Mouse (Mus musculus) gastrocnemius, postnatal 36 days (tissue): Measurements from ENCODE around the gene Pi4k2a. TPM values are rescaled to one million over a fixed set of nuclear protein-coding genes. Genes with fewer than 3 reads are reported as not detected.

Source experiments
- DNase-seq, 2 experiments: peaks; one replicate each; pipeline ENCODE4 v3.0.0; 2022
- intact Hi-C: fragments of 180-260 bp; cut with DNase I; formaldehyde crosslinking; loops from one replicate; pipeline ENCODE4 v1.15.1; 2025
- long read RNA-seq, 2 experiments: library from polyadenylated mRNA; stranded (forward); transcript quantifications; one replicate each; pipeline ENCODE4 v2.0.0; 2021
- total RNA-seq, 2 experiments: library from RNA; stranded (reverse); gene quantifications; 2 replicates each; pipeline ENCODE4 v1.2.3; 2021

Pi4k2a gene
- total RNA-seq, result 10 to 100 TPM; 11.0 to 14.1 TPM
- long read RNA-seq, experiment 1, transcript Pi4k2a-202 (10 exons, 1,939 nt), result major isoform, 5 of 19 reads
- long read RNA-seq, experiment 1, partial matches to known transcripts, result 1 of 19 reads
- long read RNA-seq, experiment 1, other reads (novel, unspliced or antisense), result 13 of 19 reads
- long read RNA-seq, experiment 2, transcript Pi4k2a-201 (9 exons, 3,604 nt), result major isoform, 8 of 20 reads
- long read RNA-seq, experiment 2, transcript Pi4k2a-202 (10 exons, 1,939 nt), result minor isoform, 7 of 20 reads
- long read RNA-seq, experiment 2, partial matches to known transcripts, result 1 of 20 reads
- long read RNA-seq, experiment 2, other reads (novel, unspliced or antisense), result 4 of 20 reads

GRCm38 (mm10) chr19:42089748-42090595 is at the start of gene Pi4k2a:
Gene Pi4k2a (plus strand): TSS chr19:42090470.
- intact Hi-C loops, result no loop called here
- DNase-seq, result peak; percentile 97 to 99

GRCm38 (mm10) chr19:42043988-42044387 is 46.3 kb upstream of the Pi4k2a start:
- intact Hi-C loops, result no loop called here

GRCm38 (mm10) chr19:42045269-42046102 is 44.8 kb upstream of the Pi4k2a start, which contains the start of gene Hoga1:
Gene Hoga1 (plus strand): TSS chr19:42045610.
- intact Hi-C loops, result no loop called here
- DNase-seq, result peak; percentile 78 to 82

More at GRCm38 (mm10) chr19:42043988-42044387, 46.3 kb upstream of the Pi4k2a start:
- no peak for DNase-seq

- intact Hi-C loops, result no loop called here
- DNase-seq, result no peak
These were observed 40.0 kb upstream of the Pi4k2a start for GRCm38 (mm10) chr19:42050251-42050650.

GRCm38 (mm10) chr19:42051351-42051750 is 38.9 kb upstream of the Pi4k2a start:
- intact Hi-C loops, result no loop called here
- no peak for DNase-seq

- intact Hi-C loops, result no loop called here
- DNase-seq, result no peak
These were observed 38.3 kb upstream of the Pi4k2a start, which contains the start of gene 4933411K16Rik for GRCm38 (mm10) chr19:42051948-42052347. Gene 4933411K16Rik (plus strand): TSS chr19:42052248.

GRCm38 (mm10) chr19:42054255-42054654 is 36.0 kb upstream of the Pi4k2a start:
- DNase-seq, result no peak
- intact Hi-C loops, result no loop called here

- peak; percentile 66 to 82 for DNase-seq
- intact Hi-C loops, result no loop called here
These were observed 34.4 kb upstream of the Pi4k2a start for GRCm38 (mm10) chr19:42055881-42056280.

GRCm38 (mm10) chr19:42056719-42057409 is 33.4 kb upstream of the Pi4k2a start:
- intact Hi-C loops, result no loop called here
- no peak for DNase-seq

- no peak for DNase-seq
- intact Hi-C loops, result no loop called here
These were observed 31.8 kb upstream of the Pi4k2a start for GRCm38 (mm10) chr19:42058426-42058825.

GRCm38 (mm10) chr19:42061443-42061842 is 28.8 kb upstream of the Pi4k2a start:
- DNase-seq, result no peak
- intact Hi-C loops, result no loop called here

GRCm38 (mm10) chr19:42068441-42069240 is 21.6 kb upstream of the Pi4k2a start:
- intact Hi-C loops, result loop anchor here (2.0 kb wide), 1 partner anchor 34 kb away; the partner anchor contains the start of gene Ankrd2
- DNase-seq, result peak; percentile 40 to 50

GRCm38 (mm10) chr19:42069241-42069525 is 21.1 kb upstream of the Pi4k2a start:
- no peak for DNase-seq

GRCm38 (mm10) chr19:42071221-42071620 is 19.0 kb upstream of the Pi4k2a start:
- no peak for DNase-seq
- intact Hi-C loops, result no loop called here

More at GRCm38 (mm10) chr19:42069241-42069525, 21.1 kb upstream of the Pi4k2a start:
- intact Hi-C loops, result loop anchor here (2.0 kb wide), 1 partner anchor 34 kb away; the partner anchor contains the start of gene Ankrd2

GRCm38 (mm10) chr19:42071886-42072608 is 18.2 kb upstream of the Pi4k2a start:
- intact Hi-C loops, result no loop called here
- DNase-seq, result no peak

- intact Hi-C loops, result no loop called here
- no peak for DNase-seq
These were observed 17.5 kb upstream of the Pi4k2a start for GRCm38 (mm10) chr19:42072802-42073201.

GRCm38 (mm10) chr19:42075051-42075450 is 15.2 kb upstream of the Pi4k2a start:
- intact Hi-C loops, result no loop called here

GRCm38 (mm10) chr19:42075992-42076391 is 14.3 kb upstream of the Pi4k2a start:
- intact Hi-C loops, result no loop called here
- DNase-seq, result no peak

More at GRCm38 (mm10) chr19:42075051-42075450, 15.2 kb upstream of the Pi4k2a start:
- no peak for DNase-seq
